Mouse (Mus musculus) embryo, embryonic 9.5 days (tissue): ENCODE results near the gene Frmd5.

Experiments
- DNase-seq: peaks from one replicate; pipeline ENCODE4 v3.0.0-alpha.2; 2017; ENCODE audit errors: extremely low spot score

Gene Frmd5

GRCm38 (mm10) chr2:121620582-121621261 lies 186.2 kb downstream of the Frmd5 start:
- no peak for DNase-seq

DNA sequence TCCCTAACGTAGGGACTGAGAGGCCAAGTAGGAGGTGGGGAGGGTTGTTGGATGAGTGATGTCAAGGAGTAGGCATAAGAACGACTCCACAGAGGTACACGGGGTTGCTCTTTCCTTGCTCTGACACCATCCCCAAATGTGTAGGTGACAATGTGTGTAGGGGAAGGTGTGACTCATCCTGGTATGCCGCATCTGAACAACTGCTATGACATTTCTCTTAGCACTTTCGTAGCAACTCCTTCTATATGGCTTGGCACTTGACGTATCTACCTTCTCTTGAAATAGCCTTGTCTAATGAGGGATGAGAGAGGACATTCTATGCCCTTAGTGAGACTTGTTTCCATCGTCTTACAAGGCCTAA lies 191.7 kb downstream of the Frmd5 start:
- no peak for DNase-seq

DNA sequence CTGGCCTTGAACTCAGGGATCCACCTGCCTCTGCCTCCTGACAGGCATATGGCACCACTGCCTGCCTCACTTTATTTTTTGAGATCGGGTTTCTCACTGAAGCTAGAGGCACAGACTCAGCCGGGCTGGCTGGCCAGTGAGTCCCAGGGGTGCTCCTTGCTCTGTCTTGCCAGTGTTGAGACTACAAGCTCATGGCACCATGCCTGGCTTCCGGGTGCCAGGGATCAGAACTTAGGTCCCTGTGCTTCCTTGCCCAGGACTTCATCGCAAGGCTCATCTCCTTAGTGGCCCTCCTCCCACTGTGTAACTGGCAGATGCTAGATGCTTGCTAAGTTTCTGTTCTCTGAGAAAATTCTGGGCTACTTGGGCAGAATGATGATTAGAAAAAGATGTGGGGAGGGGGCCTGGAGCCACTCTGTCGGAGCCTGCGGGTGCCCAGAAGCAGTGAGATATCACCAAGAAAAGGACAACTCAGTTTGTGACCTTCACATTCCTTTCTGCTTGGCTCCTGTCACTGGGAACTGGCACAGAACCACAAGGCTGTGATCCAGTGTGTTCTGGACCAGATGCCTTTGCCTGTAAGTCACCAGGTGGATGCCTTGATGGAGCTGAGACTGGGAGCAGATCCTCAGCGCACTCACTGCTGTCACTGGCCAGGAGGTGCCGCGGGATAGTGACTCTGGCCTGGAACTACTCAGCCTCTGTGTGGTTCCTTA lies 192.2 kb downstream of the Frmd5 start:
- no peak for DNase-seq

DNA sequence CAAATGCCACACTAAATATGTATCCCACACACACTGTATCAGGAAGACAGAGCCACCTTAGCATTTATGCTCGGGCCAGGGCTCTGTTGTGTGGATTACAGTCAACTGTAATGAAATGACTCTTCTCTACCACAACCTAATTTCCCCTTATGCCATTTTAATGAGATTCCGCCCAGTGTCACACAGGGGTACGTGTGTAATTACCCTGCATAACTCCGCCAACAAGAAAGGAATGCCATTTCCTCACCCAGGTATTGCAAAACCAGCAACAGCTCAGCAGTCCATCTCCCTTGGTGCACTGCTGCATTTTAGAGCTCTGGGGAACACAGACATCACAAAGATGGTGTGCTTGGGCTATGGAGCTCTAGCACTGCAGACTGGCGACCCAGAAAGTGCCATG lies 194.8 kb downstream of the Frmd5 start:
- DNase-seq: no peak

DNA sequence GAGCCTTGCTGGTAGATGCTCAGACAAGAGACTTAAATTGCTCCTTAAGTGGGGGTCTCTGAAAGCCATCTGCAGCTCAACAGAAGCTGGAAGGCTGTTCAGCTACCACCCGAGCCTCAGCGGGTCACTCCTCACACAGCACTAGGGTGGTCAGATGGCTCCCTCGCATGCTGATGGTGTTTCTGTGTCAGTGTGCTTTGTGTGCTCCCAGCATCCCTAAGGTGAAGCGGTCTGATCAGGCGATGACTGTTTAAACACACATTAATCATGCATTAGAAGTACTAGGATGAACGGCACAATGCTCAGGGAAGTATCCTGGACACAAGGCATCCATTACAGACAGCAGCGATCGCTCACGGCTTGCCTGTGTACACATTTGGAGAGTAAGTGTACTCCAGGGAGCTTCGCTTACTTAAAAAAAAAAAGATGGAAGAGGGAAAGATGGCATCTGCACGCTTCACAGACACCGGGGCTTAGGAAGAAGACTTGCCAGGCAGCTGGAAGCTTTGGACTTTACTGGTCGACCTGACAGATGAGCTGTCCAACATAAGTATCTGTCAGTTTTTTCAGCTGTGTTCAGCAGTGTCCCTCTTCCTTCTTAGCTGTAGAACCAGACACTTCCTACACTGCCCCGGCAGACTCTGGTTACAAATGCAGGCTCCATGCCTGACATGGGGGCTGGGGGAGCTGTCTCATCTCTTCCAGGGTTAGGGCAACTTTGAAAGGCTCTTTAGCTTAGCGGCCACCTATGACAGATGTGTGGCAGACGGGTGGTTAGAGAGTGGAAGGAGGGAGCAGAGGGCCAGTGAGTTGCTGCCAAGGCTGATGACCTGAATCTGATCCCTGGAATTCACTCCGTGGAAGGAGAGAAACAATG lies 196.6 kb downstream of the Frmd5 start:
- DNase-seq: peak; percentile 24

DNA sequence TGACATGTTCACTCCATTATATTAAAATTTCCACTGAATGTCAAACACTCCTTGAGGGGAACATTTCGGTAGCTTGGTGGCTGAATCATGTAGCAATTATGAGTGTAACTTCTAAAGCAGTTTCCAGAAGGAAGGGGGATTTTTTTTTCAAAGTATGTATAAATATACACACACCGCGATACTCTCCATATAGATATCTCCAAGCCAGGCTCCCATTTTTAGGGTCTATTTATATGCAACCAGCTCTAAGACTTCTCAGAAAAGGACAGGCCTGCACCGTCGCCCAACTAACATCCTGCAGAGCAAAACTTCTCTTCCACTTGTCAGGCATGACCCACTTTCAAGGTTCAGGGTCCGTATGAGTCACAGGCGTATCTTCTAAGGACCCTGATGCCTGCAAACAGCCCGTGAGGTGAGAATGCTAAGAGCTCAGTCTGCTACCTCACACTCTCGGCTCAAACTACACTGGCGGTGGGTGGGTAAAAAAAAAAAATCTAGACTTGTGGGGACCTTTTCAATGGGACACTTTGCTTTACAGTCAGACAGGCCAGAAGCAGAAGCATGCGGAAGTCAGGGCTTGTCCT lies 197.7 kb downstream of the Frmd5 start:
- no peak for DNase-seq

GRCm38 (mm10) chr2:121602397-121602796 lies 204.5 kb downstream of the Frmd5 start:
- no peak for DNase-seq

DNA sequence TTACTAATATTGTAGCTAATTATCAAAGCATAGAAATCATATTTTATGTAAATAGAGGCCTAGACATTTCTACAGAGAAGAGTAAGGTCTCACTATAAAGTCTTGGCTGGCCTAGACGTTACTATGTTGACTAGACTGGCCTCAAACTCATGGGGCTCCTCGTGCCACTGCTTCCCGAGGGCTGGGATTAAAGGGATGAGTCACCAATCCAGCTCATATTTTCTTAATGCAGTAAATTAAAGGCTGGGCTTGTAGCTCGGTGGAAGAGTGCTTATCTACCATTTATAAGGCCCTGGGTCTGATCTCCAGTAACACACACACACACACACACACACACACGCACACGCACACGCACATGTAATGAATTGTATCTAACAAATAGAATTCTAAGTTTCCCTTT lies 205.3 kb downstream of the Frmd5 start:
- DNase-seq: no peak

DNA sequence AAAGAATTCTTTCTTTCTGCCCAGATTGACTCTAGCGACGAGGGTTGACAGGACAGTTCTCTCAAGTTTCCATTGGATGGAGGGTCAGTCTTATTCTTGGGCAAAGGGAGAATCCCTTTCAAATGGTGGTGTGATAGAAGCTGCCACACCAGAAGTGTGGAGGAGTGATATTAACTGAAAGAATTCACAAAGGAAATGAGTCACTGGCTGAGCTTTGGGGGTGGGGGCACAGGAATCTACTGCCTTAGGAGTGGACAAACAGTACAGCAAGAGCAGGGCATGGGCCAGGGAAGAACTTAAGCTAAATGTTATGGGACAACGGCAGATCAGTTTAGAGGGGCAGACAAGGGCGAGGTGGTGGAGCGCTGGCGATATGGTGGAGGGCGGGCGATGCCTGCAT lies 206.2 kb downstream of the Frmd5 start:
- no peak for DNase-seq

GRCm38 (mm10) chr2:121598249-121598648 lies 208.6 kb downstream of the Frmd5 start:
- DNase-seq: no peak

GRCm38 (mm10) chr2:121596621-121597020 lies 210.3 kb downstream of the Frmd5 start:
- no peak for DNase-seq

DNA sequence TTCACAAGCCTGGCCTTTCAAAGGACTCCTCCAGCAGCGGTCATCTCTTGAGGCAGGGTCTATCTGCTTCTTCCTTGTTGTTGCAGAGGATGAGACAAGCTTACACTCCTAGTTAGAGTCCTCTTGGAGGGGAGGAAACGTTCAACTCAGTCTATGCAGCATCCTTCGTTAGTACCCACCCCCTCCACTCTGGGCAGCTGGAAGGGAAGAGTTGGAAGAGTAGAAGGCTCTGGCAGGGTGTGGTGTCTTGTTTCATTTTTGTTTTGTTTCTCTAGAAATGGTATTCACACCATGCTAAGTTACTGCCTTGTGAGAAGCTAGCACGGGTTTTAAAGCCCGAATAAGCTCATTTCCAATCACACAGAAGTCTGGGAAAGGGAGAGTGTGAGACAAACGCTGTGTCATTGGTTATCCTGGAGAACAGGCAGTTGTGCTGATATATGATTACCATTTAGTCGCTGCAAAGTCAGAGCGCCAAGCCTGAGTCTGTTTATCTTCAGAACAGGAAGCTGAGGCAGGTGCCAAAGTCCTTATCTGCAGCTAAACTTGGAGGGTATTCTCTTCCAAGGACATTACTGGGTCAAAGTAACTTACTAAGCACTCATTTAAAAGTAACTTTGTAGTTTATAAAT lies 212.1 kb downstream of the Frmd5 start:
- no peak for DNase-seq

- DNase-seq: no peak
These were observed 212.8 kb downstream of the Frmd5 start for GRCm38 (mm10) chr2:121594131-121594530.

DNA sequence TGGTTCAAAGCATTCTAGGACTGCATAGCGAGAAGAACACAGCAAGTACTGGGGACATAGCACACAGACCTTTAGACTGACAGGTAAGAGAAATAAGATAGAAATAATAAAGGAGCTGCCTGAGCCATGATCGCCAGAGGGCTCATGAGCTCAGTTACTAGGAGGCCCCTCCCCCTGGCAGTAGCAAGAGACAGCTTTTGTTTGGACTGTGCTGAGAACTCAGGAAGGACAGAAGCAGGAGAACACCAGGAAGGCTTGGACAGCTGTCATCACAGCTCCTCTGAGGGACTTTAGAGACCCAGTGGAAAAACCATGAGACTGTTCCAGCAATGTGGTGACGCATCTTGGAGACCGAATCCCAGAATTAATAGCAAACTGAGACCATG lies 218.6 kb downstream of the Frmd5 start:
- peak; percentile 33 for DNase-seq

DNA sequence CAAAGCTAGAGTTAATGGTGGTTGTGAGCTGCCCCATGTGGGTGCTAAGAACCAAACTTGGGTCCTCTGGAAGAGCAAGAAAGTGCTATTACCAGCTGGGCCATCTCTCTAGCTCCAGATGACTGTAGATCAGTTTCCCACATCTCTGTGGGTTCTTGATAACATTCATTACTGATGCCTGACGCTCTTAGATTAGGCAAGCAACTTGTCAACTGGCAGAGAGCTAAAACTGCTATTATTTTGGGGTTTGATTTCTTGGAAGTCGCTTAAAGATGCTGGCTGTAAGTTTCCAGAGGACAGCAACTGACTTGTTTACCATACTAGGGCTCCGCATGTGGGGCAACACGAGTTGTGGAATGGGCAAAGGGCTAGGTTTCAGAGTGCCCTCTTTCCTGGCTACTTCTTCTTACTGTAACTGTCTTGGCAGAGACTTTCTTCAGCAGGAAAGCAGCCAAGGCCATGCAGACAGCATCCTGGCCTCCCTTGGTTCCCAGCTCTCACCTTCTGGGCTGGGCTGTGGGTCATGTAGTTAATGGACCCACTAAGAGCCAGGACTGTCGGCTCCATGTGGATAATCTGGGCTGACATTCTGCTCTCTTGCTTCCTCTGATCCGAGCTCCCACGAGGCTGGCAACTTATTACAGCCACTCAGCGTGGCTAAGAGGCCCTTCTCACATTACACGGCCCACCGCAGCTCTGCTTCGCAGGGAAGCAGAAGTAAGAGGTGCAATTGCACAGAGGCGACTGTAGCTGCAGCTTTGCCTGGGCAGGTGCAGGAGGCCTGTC lies 219.2 kb downstream of the Frmd5 start:
- DNase-seq: peak; percentile 35

DNA sequence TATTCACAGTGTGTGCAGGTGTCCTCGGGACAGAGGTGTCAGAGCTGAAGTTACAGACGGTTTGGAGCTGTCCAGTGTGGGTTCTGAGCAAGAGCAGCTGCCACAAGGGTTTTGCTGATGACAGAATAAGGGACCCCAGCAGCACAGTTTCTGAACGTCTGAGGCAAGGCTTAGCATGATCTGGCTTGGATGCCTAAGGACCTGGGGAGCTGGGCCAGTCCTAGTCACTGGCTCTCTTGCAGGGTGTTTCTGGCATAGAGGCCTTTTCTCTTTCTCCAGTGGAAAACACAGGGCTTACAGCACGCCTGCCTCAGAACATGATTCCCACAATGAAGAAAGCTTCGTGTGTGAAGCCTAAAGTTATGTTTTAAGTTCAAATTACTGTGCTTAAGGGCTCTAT lies 222.2 kb downstream of the Frmd5 start:
- DNase-seq: no peak

DNA sequence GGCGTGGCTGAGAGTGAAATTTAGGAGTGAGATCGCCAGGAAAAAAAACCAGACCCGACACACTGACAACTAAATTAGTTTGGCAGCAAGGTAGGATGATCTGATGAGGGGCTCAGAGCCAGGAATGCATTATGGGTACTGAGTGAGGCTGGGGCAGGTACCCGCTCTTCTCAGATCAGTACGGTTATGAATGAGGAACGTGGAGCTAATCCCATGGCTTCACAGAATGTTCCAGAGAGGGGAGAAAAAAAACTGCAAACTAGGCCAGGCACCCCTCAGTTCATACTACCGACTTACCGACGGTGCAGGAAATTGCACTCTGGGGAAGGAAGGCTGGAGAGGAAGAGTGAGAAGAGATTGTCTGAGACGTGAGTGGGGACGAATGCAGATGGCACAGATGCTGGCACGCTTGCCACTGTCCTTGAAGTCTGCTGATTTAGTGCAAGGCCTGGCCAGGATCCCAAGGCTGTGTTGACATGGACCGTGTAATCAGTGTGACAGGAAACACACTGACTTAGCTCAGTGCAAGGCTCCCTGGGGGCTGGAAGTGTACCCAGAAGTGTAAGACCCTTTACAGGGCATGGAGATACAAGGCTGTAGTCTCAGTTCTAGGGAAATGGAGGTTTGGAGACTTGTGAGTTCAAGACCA lies 223.3 kb downstream of the Frmd5 start:
- no peak for DNase-seq

GRCm38 (mm10) chr2:121582809-121583376 lies 224.0 kb downstream of the Frmd5 start:
- DNase-seq: no peak

DNA sequence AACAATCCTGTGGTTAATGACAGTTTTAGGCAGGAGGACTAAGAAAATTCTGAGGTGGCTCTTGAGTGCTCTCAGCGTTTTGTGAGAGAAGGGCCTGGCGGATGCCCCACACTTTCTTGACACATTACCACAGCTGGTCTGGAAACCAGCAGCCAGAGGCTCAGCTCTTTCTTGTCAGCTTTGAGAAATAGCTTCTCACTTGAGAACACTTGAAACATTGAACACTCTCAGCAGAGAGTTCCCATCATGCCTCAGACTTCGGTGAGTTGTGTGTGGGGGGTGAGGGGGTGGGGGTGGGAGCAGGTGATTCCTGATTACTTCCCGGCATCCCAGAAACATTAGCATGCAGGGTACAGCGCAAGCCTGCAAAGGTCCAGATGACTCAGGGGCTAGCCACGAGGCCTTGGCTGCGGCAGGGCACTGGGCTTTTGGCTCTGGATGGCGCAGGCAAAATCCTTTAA lies 231.1 kb downstream of the Frmd5 start:
- no peak for DNase-seq

DNA sequence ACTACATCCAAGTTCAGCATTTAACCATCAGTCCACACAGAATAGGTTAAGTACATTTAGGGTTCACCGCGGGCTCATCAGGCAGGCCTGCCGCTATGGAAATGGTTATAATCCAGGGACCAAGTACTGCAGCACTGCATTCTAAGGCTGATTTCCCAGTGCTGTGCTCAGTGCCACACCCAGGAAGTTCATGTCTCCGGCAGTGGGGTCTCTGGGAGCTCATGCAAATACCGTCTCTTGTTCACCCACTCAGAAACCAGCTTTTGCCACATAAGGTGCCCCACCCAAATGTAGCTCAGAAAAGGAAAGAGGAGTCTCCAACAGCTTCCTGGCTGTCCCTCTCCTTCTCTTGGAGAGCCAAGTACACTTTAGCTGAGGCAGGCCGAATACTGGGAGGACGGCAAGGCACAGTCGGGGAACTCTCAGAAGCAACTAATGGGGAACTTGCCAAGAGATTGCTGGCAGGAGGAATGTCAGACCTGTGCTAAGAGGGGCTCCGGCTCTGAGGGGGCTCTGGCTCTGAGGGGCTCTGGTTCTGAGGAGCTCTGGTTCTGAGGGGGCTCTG lies 232.7 kb downstream of the Frmd5 start:
- no peak for DNase-seq
